Mouse (Mus musculus) MEL (cell line): ENCODE measurements around the gene Tmem184b.

Source experiments
- CTCF ChIP-seq, 3 experiments: IDR thresholded peaks in 2 of 3; conservative IDR thresholded peaks in 1 of 3; 2 replicates each; pipeline ENCODE4 v1.5.1; 2011 to 2012; ENCODE audit warnings: low read length in 3 of 3, low read depth in 2 of 3, mild to moderate bottlenecking in 2 of 3, improper control_type of control experiment in 1 of 3, inconsistent platforms in 1 of 3, mixed read lengths in 1 of 3, moderate library complexity in 1 of 3; ENCODE audit not compliant: control insufficient read depth in 1 of 3, insufficient read depth in 1 of 3, poor library complexity in 1 of 3, severe bottlenecking in 1 of 3
- GATA1 ChIP-seq: IDR thresholded peaks from 2 replicates; pipeline ENCODE4 v1.6.1; 2011; ENCODE audit warnings: low read depth, low read length, improper control_type of control experiment
- USF2 ChIP-seq, 2 experiments: IDR thresholded peaks; 2 replicates each; pipeline ENCODE4 v1.6.1; 2011 to 2012; ENCODE audit warnings: improper control_type of control experiment in 2 of 2, low read length in 2 of 2, borderline replicate concordance in 1 of 2, inconsistent platforms in 1 of 2, low read depth in 1 of 2, mild to moderate bottlenecking in 1 of 2; ENCODE audit not compliant: insufficient read depth in 1 of 2

- TF ChIP-seq GATA1 (no peak), USF2 (IDR thresholded peaks at IDR 0.05; ENCODE audit: borderline replicate concordance in 1 of 2, insufficient read depth in 1 of 2, low read depth in 1 of 2, low read length in 2 of 2) (no peak), CTCF (IDR thresholded peaks at IDR 0.05 in 2 of 3, conservative IDR thresholded peaks at IDR 0.05 in 1 of 3; ENCODE audit: control insufficient read depth in 1 of 3, insufficient read depth in 1 of 3, low read depth in 2 of 3, low read length in 3 of 3, poor library complexity in 1 of 3, severe bottlenecking in 1 of 3) (no peak)
Measured at GRCm38 (mm10) chr15:79392527-79392926, 10.8 kb downstream of the Tmem184b start.
